Mouse (Mus musculus): ENCODE results near the gene Vax2.

The Vax2 gene

GRCm38 (mm10) chr6:83762880-83763431, 51.9 kb downstream of the Vax2 start:
- DNase-seq (ENCODE audit: low spot score) = peak; percentile 64

GRCm38 (mm10) chr6:83766982-83767381, 55.9 kb downstream of the Vax2 start:
- no peak for DNase-seq (ENCODE audit: low spot score)

- DNase-seq (ENCODE audit: low spot score) = no peak
These were observed 57.4 kb downstream of the Vax2 start for GRCm38 (mm10) chr6:83768485-83768884.

DNA sequence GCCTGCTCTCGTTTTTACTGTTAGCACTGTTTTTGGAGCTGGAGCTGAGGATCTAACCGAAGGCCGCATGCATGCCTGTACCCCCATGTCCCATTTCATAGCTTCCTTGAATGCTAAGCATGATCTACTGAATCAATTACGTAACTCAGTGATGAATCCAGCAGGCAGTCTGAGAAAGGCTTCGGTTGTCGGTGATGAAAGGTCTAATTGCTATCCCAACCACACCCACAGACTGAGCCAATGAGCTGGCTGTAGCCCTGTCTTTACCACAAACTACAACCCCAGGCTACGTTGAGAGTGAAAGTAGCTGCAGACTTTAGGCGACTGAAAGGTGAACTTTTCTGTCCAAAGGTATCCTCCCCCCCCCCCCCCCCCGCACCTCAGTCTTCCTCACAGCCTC, 63.1 kb downstream of the Vax2 start:
- no peak for DNase-seq (ENCODE audit: low spot score)

DNA sequence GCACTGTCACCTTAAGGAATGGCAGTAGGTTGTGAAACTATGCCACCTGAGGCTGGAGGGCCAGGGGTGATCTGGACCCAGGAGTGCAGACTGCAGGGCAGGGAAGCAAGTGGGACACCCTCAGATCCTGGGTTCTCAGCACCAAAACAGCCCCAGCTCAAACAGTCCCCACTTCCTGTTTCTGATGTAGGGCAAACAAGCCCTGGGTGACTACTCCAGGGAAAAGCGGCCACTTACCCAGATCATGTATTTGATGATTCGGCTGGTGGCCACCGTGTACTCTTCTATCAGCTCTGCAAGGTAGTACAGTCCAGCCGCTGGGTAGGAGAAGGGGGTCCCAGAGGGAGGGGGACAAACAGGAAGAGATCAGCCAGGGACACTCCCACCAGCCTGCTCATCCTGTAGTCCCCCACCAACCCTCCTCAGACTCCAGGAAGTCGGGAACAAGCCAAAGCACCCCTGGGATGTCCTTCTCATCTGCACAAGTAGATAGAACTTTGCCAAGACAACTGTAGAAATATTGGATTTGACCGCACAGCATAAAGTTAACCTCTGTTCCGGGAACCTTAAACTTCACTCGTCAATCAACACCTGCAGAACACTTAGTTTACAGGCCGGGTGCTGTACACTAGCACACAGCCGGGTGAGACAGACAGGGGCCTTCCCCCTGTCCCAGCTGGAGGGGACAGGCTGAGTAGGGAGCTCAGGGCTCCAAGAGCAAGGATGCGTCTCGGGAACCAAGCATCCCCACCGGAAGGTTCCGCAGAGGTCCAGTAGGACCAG, 63.9 kb downstream of the Vax2 start:
- peak; percentile 59 for DNase-seq (ENCODE audit: low spot score)

DNA sequence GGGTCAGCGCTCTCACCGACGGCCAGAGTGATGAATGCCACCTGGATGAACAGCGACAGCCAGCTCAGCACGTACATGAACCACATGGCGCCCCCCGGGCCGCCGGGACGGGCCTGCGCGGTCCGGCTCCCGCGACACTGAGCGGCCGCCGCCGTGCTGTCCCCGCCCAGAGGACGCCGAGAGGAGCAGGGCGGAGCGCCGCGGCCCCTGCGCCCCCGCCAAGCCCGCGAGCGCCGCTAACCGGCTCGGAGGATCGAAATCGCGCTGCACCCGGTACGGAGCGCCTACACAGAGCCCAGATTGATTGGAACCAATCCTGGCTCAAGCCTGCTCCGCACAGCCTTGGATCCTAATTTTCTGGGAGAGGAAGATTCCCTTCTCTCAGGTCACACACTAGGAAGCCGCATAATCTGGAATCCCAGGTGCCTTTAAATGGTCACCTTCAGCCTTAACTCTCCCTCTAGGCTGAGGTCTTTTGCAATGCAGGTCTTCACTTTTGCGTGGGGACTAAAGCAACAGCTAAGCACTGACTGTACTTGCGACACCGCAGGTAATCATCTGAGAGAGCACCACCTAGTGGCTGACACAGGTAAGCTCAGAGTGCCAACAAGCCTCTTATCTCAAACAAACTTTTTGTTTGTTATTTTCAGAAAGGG, 64.7 kb downstream of the Vax2 start, which contains the start of gene Tex261:
TSS of gene Tex261 (minus strand) at position 176 of the 656 bp plus-strand sequence.
- peak; percentile 92 for DNase-seq (ENCODE audit: low spot score)

DNA sequence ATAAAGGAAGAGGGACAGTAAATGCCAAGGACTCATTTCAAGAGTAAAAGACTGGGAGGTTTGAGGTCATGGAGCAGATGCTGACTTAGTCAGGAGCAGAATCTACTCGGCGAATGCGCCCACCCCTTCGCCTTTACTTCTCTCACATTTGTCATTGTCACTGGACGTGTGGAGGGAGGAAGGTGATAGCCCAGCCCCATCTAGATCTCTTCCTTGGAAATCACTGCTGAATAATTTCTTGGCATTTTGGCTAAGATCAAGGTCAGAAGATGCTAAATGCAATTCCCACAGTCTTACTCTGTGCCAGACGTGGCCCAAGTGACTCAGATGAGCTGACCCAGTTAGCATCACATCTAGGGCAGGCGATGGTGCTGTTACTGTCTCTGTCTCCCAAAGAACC, 67.2 kb downstream of the Vax2 start:
- no peak for DNase-seq (ENCODE audit: low spot score)

GRCm38 (mm10) chr6:83779026-83779425, 68.0 kb downstream of the Vax2 start:
- DNase-seq (ENCODE audit: low spot score) = peak; percentile 77

GRCm38 (mm10) chr6:83786426-83786825, 75.4 kb downstream of the Vax2 start:
- DNase-seq (ENCODE audit: low spot score) = no peak

Data from embryo, embryonic 10.5 days (tissue).